Mouse (Mus musculus): Measurements from ENCODE around the gene 4933406M09Rik.
A peak's percentile ranks its signal among the peaks of the same experiment; 100 is the strongest.

The 4933406M09Rik gene

DNA sequence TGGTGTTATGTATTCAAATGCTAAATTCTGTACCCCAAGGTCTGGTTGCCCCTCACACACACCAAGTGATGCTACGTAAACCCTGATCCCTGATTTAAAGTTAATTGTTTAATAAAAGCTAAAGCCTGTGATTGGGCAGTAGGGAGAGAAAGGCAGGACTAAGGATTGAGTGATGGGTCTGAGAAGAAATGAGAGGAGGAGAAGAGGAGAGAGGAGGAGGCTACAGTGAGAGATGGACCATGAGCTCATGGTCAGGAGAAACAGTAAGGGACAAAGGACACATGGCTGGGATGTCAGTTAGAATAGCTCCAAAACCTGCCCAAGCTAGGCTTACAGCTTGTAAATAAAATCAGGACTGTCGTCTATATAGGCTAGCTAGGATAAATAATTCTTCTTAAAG lies 4.7 kb upstream of the 4933406M09Rik start:
- DNase-seq (ENCODE audit: low spot score), result no peak

DNA sequence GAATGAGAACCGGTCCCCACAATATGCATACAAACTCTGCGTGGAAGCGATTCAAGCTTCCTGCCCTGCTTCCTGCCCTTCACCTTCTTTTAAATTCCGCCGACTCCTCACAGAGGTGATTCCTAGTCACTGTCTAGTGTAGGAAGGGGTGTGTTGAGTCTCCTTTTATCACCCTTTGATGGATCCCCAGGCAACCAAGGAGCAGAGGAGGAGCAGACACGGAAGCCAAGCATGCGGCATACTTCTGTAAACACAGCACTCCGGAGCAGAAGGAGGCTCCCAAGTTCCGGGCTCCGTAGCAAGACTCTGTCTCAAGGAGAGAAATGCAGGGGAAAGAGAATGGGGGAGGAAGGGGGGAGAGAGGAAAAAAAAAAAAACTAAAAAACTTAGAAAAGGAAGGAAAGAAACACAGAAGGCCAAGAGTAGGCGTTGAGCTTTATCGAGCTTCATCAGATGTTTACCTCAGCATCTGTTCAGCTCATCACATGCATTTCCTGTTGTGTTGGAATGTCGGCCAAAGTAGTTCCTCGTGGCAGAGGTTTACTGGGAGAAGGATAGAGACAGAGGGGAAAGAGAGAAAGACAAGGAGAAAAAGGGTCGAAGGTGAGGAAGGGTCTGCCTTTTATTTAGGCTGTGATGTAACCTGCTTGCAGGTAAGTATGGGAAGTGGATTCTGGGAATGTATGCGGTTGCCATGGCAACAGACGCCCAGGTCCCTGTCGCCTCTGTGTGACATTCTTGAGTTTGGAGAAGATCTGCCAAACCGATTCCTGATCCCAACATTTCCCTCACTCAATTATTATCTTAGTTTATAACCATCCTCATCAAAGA lies 3.7 kb upstream of the 4933406M09Rik start:
- no peak for DNase-seq (ENCODE audit: low spot score)

- no peak for DNase-seq (ENCODE audit: low spot score)
Measured at GRCm38 (mm10) chr1:134384581-134384980, 1.2 kb upstream of the 4933406M09Rik start.

DNA sequence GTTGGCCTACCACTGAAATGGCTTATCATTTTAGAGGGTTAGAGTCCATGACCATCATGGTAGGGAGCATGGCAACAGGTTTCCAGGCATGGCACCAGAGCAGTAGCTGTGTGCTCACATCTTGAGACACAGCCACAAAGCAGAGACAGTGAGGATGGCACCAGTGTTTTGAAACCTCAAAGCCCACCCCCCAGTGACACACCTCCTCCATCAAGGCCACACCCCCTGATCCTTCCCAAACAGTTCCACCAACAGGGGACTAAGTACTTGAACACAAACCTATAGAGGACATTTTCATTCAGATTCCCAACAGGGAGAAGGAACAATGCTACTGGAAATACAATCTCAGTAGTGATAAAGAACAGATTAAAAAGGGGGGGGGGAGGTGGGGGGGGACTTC lies 564 bp upstream of the 4933406M09Rik start:
- no peak for DNase-seq (ENCODE audit: low spot score)

GRCm38 (mm10) chr1:134393827-134394226 lies 8.1 kb downstream of the 4933406M09Rik start:
- no peak for DNase-seq (ENCODE audit: low spot score)

- no peak for DNase-seq (ENCODE audit: low spot score)
Measured at GRCm38 (mm10) chr1:134398210-134398609, 12.5 kb downstream of the 4933406M09Rik start.

GRCm38 (mm10) chr1:134399735-134400134 lies 14.0 kb downstream of the 4933406M09Rik start:
- DNase-seq (ENCODE audit: low spot score), result no peak

GRCm38 (mm10) chr1:134405509-134406413 lies 20.0 kb downstream of the 4933406M09Rik start, which contains the start of gene Cyb5r1:
TSS of gene Cyb5r1 (plus strand) at chr1:134405559.
- DNase-seq (ENCODE audit: low spot score), result peak; percentile 15

- DNase-seq (ENCODE audit: low spot score), result no peak
Measured at GRCm38 (mm10) chr1:134406414-134406771, 20.7 kb downstream of the 4933406M09Rik start.

GRCm38 (mm10) chr1:134408080-134408479 lies 22.3 kb downstream of the 4933406M09Rik start:
- no peak for DNase-seq (ENCODE audit: low spot score)

- DNase-seq (ENCODE audit: low spot score), result no peak
Measured at GRCm38 (mm10) chr1:134411706-134412629, 26.2 kb downstream of the 4933406M09Rik start.

GRCm38 (mm10) chr1:134414038-134414437 lies 28.3 kb downstream of the 4933406M09Rik start:
- no peak for DNase-seq (ENCODE audit: low spot score)

DNA sequence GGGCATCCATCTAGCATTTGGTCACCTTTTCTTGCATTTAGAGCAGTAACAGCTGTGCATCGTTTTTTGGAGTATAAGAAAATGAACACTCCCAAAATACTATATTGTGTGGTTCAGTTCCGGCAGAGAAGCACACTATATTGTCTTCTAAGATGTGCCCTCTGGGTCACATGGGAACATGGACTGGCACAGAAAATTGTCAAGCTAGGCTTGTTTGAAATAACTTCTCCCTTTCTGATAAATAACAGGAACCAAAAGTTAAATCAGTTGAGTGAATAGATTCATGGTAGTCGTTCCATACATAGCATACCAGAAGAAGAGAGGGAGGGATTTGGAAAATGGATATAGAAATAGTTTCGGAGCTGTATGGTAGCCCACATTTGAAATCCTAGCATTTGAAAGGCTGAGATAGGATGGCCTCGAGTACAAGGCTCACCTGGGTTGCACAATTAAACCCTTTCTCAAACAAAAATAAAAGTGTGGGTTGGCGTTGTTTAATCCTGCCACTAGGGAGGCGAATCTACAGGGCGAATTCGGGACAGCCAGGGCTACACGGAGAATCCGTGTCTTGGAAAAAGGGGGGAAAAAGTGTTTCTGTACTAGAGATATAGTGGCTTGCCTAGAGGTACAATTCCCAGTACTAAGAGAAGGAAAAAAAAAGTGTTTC lies 28.9 kb downstream of the 4933406M09Rik start:
- DNase-seq (ENCODE audit: low spot score), result peak; percentile 5

DNA sequence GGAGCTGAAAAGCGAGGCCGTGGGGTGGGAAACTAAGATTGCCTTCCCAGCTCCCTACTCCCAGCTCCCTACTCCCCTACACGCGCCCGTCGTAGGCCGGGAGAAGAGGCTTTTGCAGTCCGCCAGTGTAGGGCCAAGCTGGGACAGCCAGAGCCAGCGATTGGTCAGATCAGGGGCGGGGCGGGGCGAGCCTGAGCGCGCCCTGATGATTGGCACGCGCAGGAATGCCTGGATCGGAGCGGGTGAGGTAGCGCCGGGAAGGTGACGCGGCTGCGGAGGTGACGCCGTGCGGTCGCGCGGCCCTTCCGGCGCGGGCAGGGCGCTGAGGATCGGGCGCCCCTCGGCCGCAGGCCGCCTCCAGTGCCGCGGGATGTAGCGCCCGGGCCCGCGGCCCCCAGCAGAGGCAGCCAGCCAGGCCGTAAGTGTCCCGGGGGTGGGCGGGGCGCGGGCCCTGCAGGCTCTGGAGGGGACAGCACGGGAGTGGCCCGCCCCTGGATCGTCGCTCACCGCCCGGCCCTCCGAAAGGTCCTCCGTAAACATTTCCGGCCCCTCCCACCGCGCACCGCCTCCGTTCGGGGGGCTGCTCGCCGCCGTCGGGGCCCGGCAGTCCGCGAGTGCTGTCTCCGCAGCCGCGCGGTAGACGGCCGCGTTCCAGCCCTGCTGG lies 29.6 kb downstream of the 4933406M09Rik start, which contains the start of gene Adipor1:
Gene Adipor1, plus strand, starts transcription at position 211 of the 664 bp plus-strand sequence.
- DNase-seq (ENCODE audit: low spot score), result peak; percentile 83

GRCm38 (mm10) chr1:134418414-134418975 lies 32.8 kb downstream of the 4933406M09Rik start:
- no peak for DNase-seq (ENCODE audit: low spot score)

DNA sequence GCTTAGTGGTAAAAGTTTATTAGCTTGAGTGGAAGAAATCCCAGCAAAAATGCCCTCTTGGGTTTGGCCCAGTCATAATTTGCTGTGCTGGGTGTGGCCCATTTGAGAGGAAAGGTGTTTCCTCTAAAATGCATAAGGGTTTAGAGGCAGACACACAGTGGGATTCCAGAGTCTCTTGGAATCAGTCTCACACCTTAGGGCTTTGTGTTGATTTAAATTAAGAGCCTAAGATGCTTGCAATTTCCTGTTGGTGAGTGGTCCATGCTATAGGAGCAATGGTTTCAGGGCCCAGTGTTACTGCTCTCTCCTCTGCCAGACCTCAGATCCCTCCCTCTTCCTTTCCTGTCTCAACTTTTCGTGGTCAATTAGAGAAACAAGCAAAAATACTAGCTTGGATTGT lies 33.4 kb downstream of the 4933406M09Rik start:
- DNase-seq (ENCODE audit: low spot score), result no peak

DNA sequence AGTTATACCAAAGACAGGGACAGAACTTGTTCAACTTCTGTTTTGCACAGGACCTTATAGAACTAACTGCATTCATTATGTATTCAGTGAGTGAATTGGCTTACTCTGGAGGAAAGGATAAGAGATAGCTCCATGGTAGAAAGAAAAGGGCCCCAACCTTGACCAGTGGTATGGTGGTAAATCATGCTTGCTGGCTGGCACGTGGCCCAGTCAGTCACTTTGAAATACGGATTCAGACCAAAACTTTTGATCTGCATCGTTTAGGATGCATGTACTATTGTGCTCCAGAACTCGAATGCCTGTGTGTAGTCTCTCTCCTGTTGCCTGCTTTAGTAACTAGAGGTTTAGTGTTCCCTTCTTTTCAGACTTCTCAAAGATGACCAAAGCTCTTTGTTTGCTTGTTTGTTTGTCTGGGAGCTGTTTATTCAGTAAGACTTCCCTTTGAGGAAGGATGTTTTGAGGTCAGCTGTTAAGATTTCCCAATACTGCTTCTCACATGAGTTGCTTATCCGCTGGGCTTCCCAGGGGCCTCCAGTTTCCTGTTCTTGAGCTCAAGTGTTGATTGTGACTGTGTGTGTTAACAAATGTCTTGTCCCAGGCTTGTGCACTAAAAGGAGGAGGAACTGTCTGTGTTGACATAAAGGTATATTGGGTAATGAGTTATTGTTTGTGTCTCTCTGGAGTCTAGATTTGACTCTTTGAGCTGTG lies 34.2 kb downstream of the 4933406M09Rik start:
- DNase-seq (ENCODE audit: low spot score), result no peak

DNA sequence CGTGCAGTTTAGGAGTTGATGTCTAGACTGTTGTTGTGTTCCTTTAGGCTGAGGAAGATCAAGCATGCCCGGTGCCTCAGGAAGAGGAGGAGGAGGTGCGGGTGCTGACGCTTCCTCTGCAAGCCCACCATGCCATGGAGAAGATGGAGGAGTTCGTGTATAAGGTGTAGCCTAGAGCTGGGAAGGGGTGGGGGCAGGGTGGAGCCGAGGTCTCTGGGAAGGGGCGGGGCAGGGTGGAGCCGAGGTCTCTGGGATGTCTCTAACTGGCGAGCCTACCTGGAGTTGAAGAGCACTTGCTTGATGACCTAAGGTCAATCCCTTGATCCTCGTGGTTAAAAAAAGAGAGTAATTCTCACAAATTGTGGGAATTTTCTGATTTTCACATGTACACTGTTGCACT lies 38.2 kb downstream of the 4933406M09Rik start:
- no peak for DNase-seq (ENCODE audit: low spot score)

- DNase-seq (ENCODE audit: low spot score), result no peak
Measured at GRCm38 (mm10) chr1:134426289-134426688, 40.5 kb downstream of the 4933406M09Rik start.

DNA sequence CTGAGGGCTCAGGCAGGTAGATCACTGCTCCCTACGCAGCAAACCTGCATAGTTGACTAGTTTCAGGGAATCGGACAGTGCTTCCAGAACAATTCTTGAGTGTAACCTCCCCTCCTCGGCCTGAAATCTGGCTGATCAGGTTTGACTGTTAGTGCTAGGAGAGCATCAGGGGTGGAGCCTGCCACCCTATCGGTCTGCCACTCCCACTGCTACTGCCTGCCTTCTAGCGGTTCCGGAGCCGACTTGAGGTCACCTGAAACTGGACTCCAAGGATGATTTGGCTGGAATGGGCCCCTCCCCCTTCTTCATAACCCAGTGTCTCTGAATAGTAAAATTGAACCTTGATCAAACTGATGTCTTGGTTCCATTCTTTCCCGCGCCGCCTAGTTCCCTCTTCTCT lies 47.3 kb downstream of the 4933406M09Rik start:
- no peak for DNase-seq (ENCODE audit: low spot score)

All from layer of hippocampus, adult 9-10 months (tissue).